Mouse (Mus musculus) heart, adult 2 months (tissue): ENCODE results near the gene Ttc28.

Experiments
- CTCF ChIP-seq: fragments of 200-600 bp; IDR thresholded peaks from 2 replicates; pipeline ENCODE4 v1.8.1; 2022; ENCODE audit warnings: antibody characterized with exemption, mild to moderate bottlenecking, moderate library complexity
- EP300 ChIP-seq: fragments of 200-500 bp; IDR thresholded peaks from 2 replicates; pipeline ENCODE4 v1.6.1; 2011; ENCODE audit warnings: low read depth, low read length, control low read depth; ENCODE audit not compliant: insufficient read depth
- POLR2A ChIP-seq: fragments of 200-500 bp; IDR thresholded peaks from 2 replicates; pipeline ENCODE4 v1.6.1; 2011; ENCODE audit warnings: mild to moderate bottlenecking, low read depth, low read length, control low read depth; ENCODE audit not compliant: insufficient read depth

- TF ChIP-seq POLR2A: no peak
- no peak for TF ChIP-seq CTCF
- TF ChIP-seq EP300: no peak
Observed at GRCm38 (mm10) chr5:110888596-110888995, 9.0 kb downstream of the Ttc28 start.
